Mouse (Mus musculus) MEL (cell line): ENCODE data around the gene Pstpip1.

Source experiments
- CHD1 ChIP-seq: IDR thresholded peaks from 2 replicates; pipeline ENCODE4 v1.6.1; 2012; ENCODE audit warnings: low read depth, mild to moderate bottlenecking, inconsistent platforms, low read length, improper control_type of control experiment
- CTCF ChIP-seq, 3 experiments: IDR thresholded peaks in 2 of 3; conservative IDR thresholded peaks in 1 of 3; 2 replicates each; pipeline ENCODE4 v1.5.1; 2011 to 2012; ENCODE audit warnings: low read length in 3 of 3, low read depth in 2 of 3, mild to moderate bottlenecking in 2 of 3, improper control_type of control experiment in 1 of 3, inconsistent platforms in 1 of 3, mixed read lengths in 1 of 3, moderate library complexity in 1 of 3; ENCODE audit not compliant: control insufficient read depth in 1 of 3, insufficient read depth in 1 of 3, poor library complexity in 1 of 3, severe bottlenecking in 1 of 3
- EP300 ChIP-seq, 2 experiments: IDR thresholded peaks; 2 replicates each; pipeline ENCODE4 v1.6.1; 2011; ENCODE audit warnings: improper control_type of control experiment in 2 of 2, low read length in 2 of 2, low read depth in 1 of 2, mild to moderate bottlenecking in 1 of 2
- HCFC1 ChIP-seq: IDR thresholded peaks from 2 replicates; pipeline ENCODE4 v1.6.1; 2012; ENCODE audit warnings: low read depth, mild to moderate bottlenecking, inconsistent platforms, low read length, improper control_type of control experiment, moderate library complexity
- MAZ ChIP-seq: IDR thresholded peaks from 2 replicates; pipeline ENCODE4 v1.6.1; 2012; ENCODE audit warnings: low read depth, mild to moderate bottlenecking, inconsistent platforms, low read length, improper control_type of control experiment
- POLR2A ChIP-seq, 2 experiments: IDR thresholded peaks; 2 replicates each; pipeline ENCODE4 v1.6.1; 2011 to 2012; ENCODE audit warnings: low read length in 2 of 2, mild to moderate bottlenecking in 2 of 2, control low read depth in 1 of 2, improper control_type of control experiment in 1 of 2, low read depth in 1 of 2, moderate library complexity in 1 of 2; ENCODE audit not compliant: control insufficient read depth in 1 of 2, insufficient read depth in 1 of 2, poor library complexity in 1 of 2
- SMC3 ChIP-seq: IDR thresholded peaks from 2 replicates; pipeline ENCODE4 v1.6.1; 2011; ENCODE audit warnings: low read depth, low read length, improper control_type of control experiment
- TCF12 ChIP-seq: IDR thresholded peaks from 2 replicates; pipeline ENCODE4 v1.6.1; 2014; ENCODE audit warnings: low read depth, mild to moderate bottlenecking, inconsistent platforms, low read length, improper control_type of control experiment, moderate library complexity
- ZKSCAN1 ChIP-seq: IDR thresholded peaks from 2 replicates; pipeline ENCODE4 v1.6.1; 2012; ENCODE audit warnings: low read depth, mild to moderate bottlenecking, inconsistent platforms, low read length, improper control_type of control experiment, moderate library complexity

GRCm38 (mm10) chr9:56041372-56042180, 48.2 kb upstream of the Pstpip1 start, which contains the start of gene Rcn2:
- peak; percentile 51; the same call in 1 of the 2 replicates for TF ChIP-seq MAZ
- TF ChIP-seq CHD1, result no peak
- TF ChIP-seq EP300 (IDR thresholded peaks at IDR 0.05; ENCODE audit: low read depth in 1 of 2, low read length in 2 of 2), result no peak
- no peak for TF ChIP-seq CTCF (IDR thresholded peaks at IDR 0.05 in 2 of 3, conservative IDR thresholded peaks at IDR 0.05 in 1 of 3; ENCODE audit: control insufficient read depth in 1 of 3, insufficient read depth in 1 of 3, low read depth in 2 of 3, low read length in 3 of 3, poor library complexity in 1 of 3, severe bottlenecking in 1 of 3)
- no peak for TF ChIP-seq ZKSCAN1
- peak; percentile 92 to 94 for TF ChIP-seq POLR2A (IDR thresholded peaks at IDR 0.05; ENCODE audit: control insufficient read depth in 1 of 2, insufficient read depth in 1 of 2, low read depth in 1 of 2, low read length in 2 of 2, poor library complexity in 1 of 2)
- peak; percentile 45 for TF ChIP-seq TCF12
- peak; percentile 65 for TF ChIP-seq HCFC1
- TF ChIP-seq SMC3, result no peak
